Mouse (Mus musculus) left cerebral cortex, adult 8-10 months (tissue): ENCODE data around the gene Sntb2. TPM values are rescaled to one million over a fixed set of nuclear protein-coding genes. Genes with fewer than 3 reads are reported as not detected.
A peak's percentile ranks its signal among the peaks of the same experiment; 100 is the strongest.
"Not testable (repeated sequence)": the region's sequence is repeated elsewhere in the genome, so short reads cannot be mapped to it uniquely, and the experiment has no call there.

Source experiments
- DNase-seq, 2 experiments: peaks; one replicate each; pipeline ENCODE4 v3.0.0; 2022; ENCODE audit warnings: low spot score in 2 of 2
- total RNA-seq, 4 experiments: library from RNA; stranded (reverse); gene quantifications; 2 replicates each; pipeline ENCODE4 v1.2.4; 2022

The Sntb2 gene
- total RNA-seq, 4 experiments from 2014 or later, result 17.4 to 18.9 (median 18.9) TPM

- peak; percentile 89 to 91 for DNase-seq
Measured at GRCm38 (mm10) chr8:107030650-107031576, 95.4 kb downstream of the Sntb2 start, which contains the start of gene Vps4a. Gene Vps4a, plus strand, starts transcription at chr8:107031222.

- DNase-seq, result no peak
Measured at GRCm38 (mm10) chr8:107031577-107032090, 96.1 kb downstream of the Sntb2 start.

GRCm38 (mm10) chr8:107033609-107034008 is 98.1 kb downstream of the Sntb2 start:
- not testable (repeated sequence) for DNase-seq

GRCm38 (mm10) chr8:107035641-107036040 is 100.1 kb downstream of the Sntb2 start:
- no peak for DNase-seq

GRCm38 (mm10) chr8:107036626-107037025 is 101.1 kb downstream of the Sntb2 start:
- no peak for DNase-seq

GRCm38 (mm10) chr8:107040632-107041031 is 105.1 kb downstream of the Sntb2 start:
- DNase-seq, result no peak

GRCm38 (mm10) chr8:107045478-107045877 is 109.9 kb downstream of the Sntb2 start:
- DNase-seq, result no peak

- DNase-seq, result no peak
Measured at GRCm38 (mm10) chr8:107046976-107047375, 111.4 kb downstream of the Sntb2 start.

GRCm38 (mm10) chr8:107048061-107048941 is 112.8 kb downstream of the Sntb2 start, which contains the start of gene Pdf:
Gene Pdf, minus strand, starts transcription at chr8:107048614.
- DNase-seq, result peak; percentile 72 to 79

- no peak for DNase-seq
Measured at GRCm38 (mm10) chr8:107049480-107049879, 113.9 kb downstream of the Sntb2 start.

- DNase-seq, result no peak
Measured at GRCm38 (mm10) chr8:107052046-107052445, 116.5 kb downstream of the Sntb2 start.

- DNase-seq, result peak; percentile 90 to 96
Measured at GRCm38 (mm10) chr8:107056076-107056972, 120.8 kb downstream of the Sntb2 start, which contains the start of the genes Cog8 and Nip7. Gene Cog8, minus strand, starts transcription at chr8:107056689. Gene Nip7, plus strand, starts transcription at chr8:107056877.

- DNase-seq, result peak in 1 of 2 experiments; percentile 40
Measured at GRCm38 (mm10) chr8:107056973-107057369, 121.4 kb downstream of the Sntb2 start.

- no peak for DNase-seq
Measured at GRCm38 (mm10) chr8:107062613-107063012, 127.1 kb downstream of the Sntb2 start.

GRCm38 (mm10) chr8:107065511-107066496 is 130.3 kb downstream of the Sntb2 start, which contains the start of gene Tmed6:
Gene Tmed6, minus strand, starts transcription at chr8:107065644.
- DNase-seq, result no peak
